Mouse (Mus musculus) kidney, postnatal 0 days (tissue): ENCODE data around the gene Kctd6. TPM values are rescaled to one million over a fixed set of nuclear protein-coding genes. Genes with fewer than 3 reads are reported as not detected.
A peak's percentile ranks its signal among the peaks of the same experiment; 100 is the strongest.

ENCODE experiments used
- ATAC-seq: fragments of 200-750 bp; cut with Nextera tagmentation; replicated peaks from 2 replicates; pipeline ENCODE4 v1.8.0; 2017; ENCODE audit warnings: low read depth, moderate number of reproducible peaks, moderate TSS enrichment, moderate library complexity; ENCODE audit not compliant: low FRiP score
- DNase-seq: peaks from one replicate; pipeline ENCODE4 v3.0.0-alpha.2; 2016; ENCODE audit warnings: low spot score
- H3K27ac ChIP-seq: fragments of 300-500 bp; sonication (generic); 2 replicates; pipeline ENCODE4 v1.5.1; 2014; ENCODE audit warnings: mild to moderate bottlenecking
- H3K27me3 ChIP-seq: fragments of 300-500 bp; sonication (generic); 2 replicates; pipeline ENCODE4 v1.6.1; 2014; ENCODE audit warnings: low read length, mixed read lengths; ENCODE audit not compliant: insufficient read depth
- H3K36me3 ChIP-seq: fragments of 300-500 bp; sonication (generic); 2 replicates; pipeline ENCODE4 v1.6.1; 2014; ENCODE audit warnings: low read length, mixed read lengths; ENCODE audit not compliant: insufficient read depth
- H3K4me1 ChIP-seq: fragments of 300-500 bp; sonication (generic); replicated peaks from 2 replicates; pipeline ENCODE4 v1.6.1; 2014; ENCODE audit warnings: antibody characterized with exemption, low read length, mixed read lengths; ENCODE audit not compliant: insufficient read depth
- H3K4me2 ChIP-seq: fragments of 300-500 bp; sonication (generic); 2 replicates; pipeline ENCODE4 v1.6.1; 2014; ENCODE audit warnings: mild to moderate bottlenecking, low read length, moderate library complexity, mixed read lengths
- H3K4me3 ChIP-seq: fragments of 300-500 bp; sonication (generic); replicated peaks from 2 replicates; pipeline ENCODE4 v1.5.1; 2014; ENCODE audit warnings: low read depth, low read length
- H3K9ac ChIP-seq: fragments of 300-500 bp; sonication (generic); 2 replicates; pipeline ENCODE4 v1.6.1; 2014; ENCODE audit warnings: low read depth, low read length
- H3K9me3 ChIP-seq: fragments of 300-500 bp; sonication (generic); replicated peaks from 2 replicates; pipeline ENCODE4 v1.6.1; 2016; ENCODE audit warnings: low read length, inconsistent platforms, mixed read lengths
- CTCF ChIP-seq: IDR thresholded peaks from 2 replicates; pipeline ENCODE4 v1.5.1; 2016; ENCODE audit warnings: antibody characterized with exemption, low read depth, mild to moderate bottlenecking, moderate library complexity
- WGBS: fragments of 180-500 bp; shearing (Covaris S2); extraction: QIAGEN DNeasy Blood & Tissue Kit; methylation state at CpG from one replicate; pipeline ENCODE4 v1.1.7; 2014; 5-methylcytosine and 5-hydroxymethylcytosine counted together
- polyA plus RNA-seq: library from polyadenylated mRNA; unstranded; fragments of >200 nt; fragmentation: Nextera tagmentation; extraction: Ambion mirVana; gene quantifications from 2 replicates; pipeline ENCODE4 v1.2.1, GENCODE M21; 2015

Kctd6 gene
- polyA plus RNA-seq, 1 experiment from 2014 or later: 34.1 TPM

GRCm38 (mm10) chr14:8212996-8213395, 944 bp upstream of the Kctd6 start:
- Histone ChIP-seq H3K36me3 (no peaks in the 10 kb centered on the region), H3K9me3 (no peaks in the 10 kb centered on the region), H3K4me1 (peaks cover 9% of the 10 kb centered on the region; the same call in 1 of the 2 replicates), H3K9ac (no peak overlapping the region), H3K4me2 (no peak overlapping the region), H3K27ac (no peak overlapping the region), H3K27me3 (no peaks in the 10 kb centered on the region), H3K4me3 (no peak overlapping the region)
- TF ChIP-seq CTCF: no peak
- 83% methylated on average over 2 of the region's 2 CpGs for WGBS
- DNase-seq (no peak), ATAC-seq (no peak)

- peak; percentile 62 for DNase-seq
These were observed 613 bp downstream of the Kctd6 start for GRCm38 (mm10) chr14:8214299-8215207.

GRCm38 (mm10) chr14:8215208-8215778, 1.4 kb downstream of the Kctd6 start:
- peak overlapping the region; percentile 91 for H3K9ac ChIP-seq
- H3K4me3 ChIP-seq: peak overlapping the region; percentile 80; the same call in 1 of the 2 replicates
- peaks cover 9% of the 10 kb centered on the region; the same call in 1 of the 2 replicates for H3K4me1 ChIP-seq
- no peak for TF ChIP-seq CTCF
- H3K36me3 ChIP-seq: no peaks in the 10 kb centered on the region
- WGBS: 21% methylated on average over 21 of the region's 21 CpGs
- no peaks in the 10 kb centered on the region for H3K27me3 ChIP-seq
- no peak for ATAC-seq
- no peaks in the 10 kb centered on the region for H3K9me3 ChIP-seq
- peak; percentile 31 for DNase-seq
- H3K4me2 ChIP-seq: peak overlapping the region; percentile 90
- peak overlapping the region; percentile 68 for H3K27ac ChIP-seq

More at GRCm38 (mm10) chr14:8214299-8215207, 613 bp downstream of the Kctd6 start:
- H3K27me3 ChIP-seq: no peaks in the 10 kb centered on the region
- ATAC-seq: peak; percentile 77
- peaks cover 9% of the 10 kb centered on the region; the same call in 1 of the 2 replicates for H3K4me1 ChIP-seq
- no peaks in the 10 kb centered on the region for H3K36me3 ChIP-seq
- H3K9ac ChIP-seq: peak overlapping the region; percentile 91
- no peaks in the 10 kb centered on the region for H3K9me3 ChIP-seq
- H3K4me2 ChIP-seq: peak overlapping the region; percentile 90
- peak overlapping the region; percentile 80 for H3K4me3 ChIP-seq
- 2% methylated on average over 57 of the region's 63 CpGs for WGBS
- no peak for TF ChIP-seq CTCF
- peak overlapping the region; percentile 97 for H3K27ac ChIP-seq

- Histone ChIP-seq H3K4me1 (peaks cover 9% of the 10 kb centered on the region; the same call in 1 of the 2 replicates), H3K27me3 (no peaks in the 10 kb centered on the region), H3K36me3 (peaks cover 4% of the 10 kb centered on the region; the same call in 1 of the 2 replicates), H3K27ac (peak overlapping the region; percentile 68), H3K4me3 (peak overlapping the region; percentile 80; the same call in 1 of the 2 replicates), H3K9ac (peak overlapping the region; percentile 91; the same call in 1 of the 2 replicates), H3K4me2 (peak overlapping the region; percentile 90), H3K9me3 (no peaks in the 10 kb centered on the region)
- DNase-seq (peak; percentile 33), ATAC-seq (no peak)
- WGBS: 58% methylated on average over 5 of the region's 5 CpGs
- TF ChIP-seq CTCF: no peak
These were observed 2.2 kb downstream of the Kctd6 start for GRCm38 (mm10) chr14:8216100-8216499.

- no peak for DNase-seq
- WGBS: 63% methylated on average over 7 of the region's 7 CpGs
- peak; percentile 31; the same call in 1 of the 2 replicates for TF ChIP-seq CTCF
- H3K27me3 ChIP-seq: no peaks in the 10 kb centered on the region
- no peaks in the 10 kb centered on the region for H3K9me3 ChIP-seq
- H3K27ac ChIP-seq: peak overlapping the region; percentile 83
- no peak overlapping the region for H3K9ac ChIP-seq
- peaks cover 13% of the 10 kb centered on the region; the same call in 1 of the 2 replicates for H3K36me3 ChIP-seq
- peak overlapping the region; percentile 30 for H3K4me2 ChIP-seq
- H3K4me1 ChIP-seq: peaks cover 9% of the 10 kb centered on the region; the same call in 1 of the 2 replicates
- no peak overlapping the region for H3K4me3 ChIP-seq
- no peak for ATAC-seq
These were observed 4.3 kb downstream of the Kctd6 start for GRCm38 (mm10) chr14:8218238-8218637.

- TF ChIP-seq CTCF: no peak
- Histone ChIP-seq H3K4me2 (peak overlapping the region; percentile 30), H3K4me1 (peaks cover 9% of the 10 kb centered on the region; the same call in 1 of the 2 replicates), H3K27ac (peak overlapping the region; percentile 83), H3K9me3 (no peaks in the 10 kb centered on the region), H3K4me3 (no peak overlapping the region), H3K27me3 (no peaks in the 10 kb centered on the region), H3K36me3 (peaks cover 17% of the 10 kb centered on the region; the same call in 1 of the 2 replicates), H3K9ac (no peak overlapping the region)
- ATAC-seq (no peak), DNase-seq (peak; percentile 46)
- 33% methylated on average over 10 of the region's 10 CpGs for WGBS
These were observed 4.9 kb downstream of the Kctd6 start for GRCm38 (mm10) chr14:8218730-8219380.
